Mouse (Mus musculus): ENCODE results near the gene Tek. TPM values are rescaled to one million over a fixed set of nuclear protein-coding genes. Genes with fewer than 3 reads are reported as not detected.
"Not testable (repeated sequence)": the region's sequence is repeated elsewhere in the genome, so short reads cannot be mapped to it uniquely, and the experiment has no call there.

The Tek gene
- total RNA-seq (2021), result 10 to 100 TPM; 41.3 to 62.6 TPM
- long read RNA-seq, experiment 1, full-length matches to known transcripts, result 7 of 15 reads
- long read RNA-seq, experiment 1, partial matches to known transcripts, result 5 of 15 reads
- long read RNA-seq, experiment 1, other reads (novel, unspliced or antisense), result 3 of 15 reads
- long read RNA-seq, experiment 2, full-length matches to known transcripts, result 4 of 4 reads
- long read RNA-seq, experiment 2, partial matches to known transcripts, result 0 of 4 reads
- long read RNA-seq, experiment 2, other reads (novel, unspliced or antisense), result 0 of 4 reads

DNA sequence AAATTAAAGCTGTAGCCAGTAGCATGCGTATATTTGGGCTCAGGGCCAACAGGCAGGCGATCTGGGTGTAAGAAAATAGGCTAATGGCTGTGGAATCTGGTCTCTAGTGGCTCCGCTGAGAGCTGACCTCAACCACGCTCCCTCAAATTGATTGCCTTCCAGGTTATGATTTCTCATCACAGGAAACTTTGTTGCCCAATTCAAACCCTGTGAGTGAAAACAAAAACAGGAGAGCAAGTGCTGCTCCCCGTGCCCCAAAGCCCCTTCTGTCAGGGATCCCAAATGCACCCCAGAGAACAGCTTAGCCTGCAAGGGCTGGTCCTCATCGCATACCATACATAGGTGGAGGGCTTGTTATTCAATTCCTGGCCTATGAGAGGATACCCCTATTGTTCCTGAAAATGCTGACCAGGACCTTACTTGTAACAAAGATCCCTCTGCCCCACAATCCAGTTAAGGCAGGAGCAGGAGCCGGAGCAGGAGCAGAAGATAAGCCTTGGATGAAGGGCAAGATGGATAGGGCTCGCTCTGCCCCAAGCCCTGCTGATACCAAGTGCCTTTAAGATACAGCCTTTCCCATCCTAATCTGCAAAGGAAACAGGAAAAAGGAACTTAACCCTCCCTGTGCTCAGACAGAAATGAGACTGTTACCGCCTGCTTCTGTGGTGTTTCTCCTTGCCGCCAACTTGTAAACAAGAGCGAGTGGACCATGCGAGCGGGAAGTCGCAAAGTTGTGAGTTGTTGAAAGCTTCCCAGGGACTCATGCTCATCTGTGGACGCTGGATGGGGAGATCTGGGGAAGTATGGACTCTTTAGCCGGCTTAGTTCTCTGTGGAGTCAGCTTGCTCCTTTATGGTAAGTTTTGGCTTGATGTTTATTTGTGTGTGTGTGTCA, at the start of gene Tek:
TSS of gene Tek (plus strand) at position 452 of the 894 bp plus-strand sequence.
- DNase-seq, result peak in 1 of 2 experiments; percentile 12

- DNase-seq, result not testable (repeated sequence)
Observed at GRCm38 (mm10) chr4:94689804-94690203, 49.3 kb upstream of the Tek start.

DNA sequence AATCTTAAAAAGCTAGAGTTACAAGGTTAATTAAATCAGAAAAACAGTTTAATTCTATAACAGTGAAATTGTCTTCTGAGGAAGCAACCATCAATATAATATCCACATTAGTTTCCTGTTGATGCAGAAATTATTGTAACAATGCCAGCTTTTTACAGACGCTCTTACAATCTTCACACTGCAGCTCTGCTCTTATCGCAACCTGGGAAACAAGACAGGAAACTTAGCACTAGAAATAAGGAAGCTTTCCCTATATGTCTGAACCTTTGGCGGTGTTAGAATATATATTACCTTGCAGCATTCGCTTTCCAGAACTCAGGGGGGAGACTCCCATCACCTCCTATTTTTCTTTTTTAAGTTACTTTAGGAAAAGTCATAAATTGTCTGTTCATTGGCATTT, 48.0 kb upstream of the Tek start:
- no peak for DNase-seq

- no peak for DNase-seq
Observed at GRCm38 (mm10) chr4:94692175-94692574, 46.9 kb upstream of the Tek start.

- no peak for DNase-seq
Observed at GRCm38 (mm10) chr4:94696368-94696767, 42.7 kb upstream of the Tek start.

GRCm38 (mm10) chr4:94711002-94711401, 28.1 kb upstream of the Tek start:
- no peak for DNase-seq

DNA sequence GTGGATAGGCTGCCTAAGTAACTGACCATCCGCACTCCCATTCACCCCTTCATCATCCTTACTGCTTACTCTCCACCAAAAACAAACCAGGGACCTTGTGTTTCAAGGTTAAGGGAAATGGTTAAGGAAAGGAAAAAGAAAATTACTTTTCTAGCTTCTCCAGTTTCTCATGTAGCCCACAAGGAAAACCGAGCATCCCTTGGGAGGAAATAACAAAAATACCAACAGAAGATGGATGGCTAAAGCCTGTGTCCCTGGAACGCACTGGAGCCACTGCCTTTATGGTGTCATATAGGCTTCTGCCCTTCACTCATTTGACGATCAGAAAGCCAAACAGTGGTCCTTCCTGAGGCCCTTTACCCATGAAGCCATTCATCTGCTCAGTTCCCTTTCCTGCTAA, 27.7 kb upstream of the Tek start:
- DNase-seq, result peak in 1 of 2 experiments; percentile 2

DNA sequence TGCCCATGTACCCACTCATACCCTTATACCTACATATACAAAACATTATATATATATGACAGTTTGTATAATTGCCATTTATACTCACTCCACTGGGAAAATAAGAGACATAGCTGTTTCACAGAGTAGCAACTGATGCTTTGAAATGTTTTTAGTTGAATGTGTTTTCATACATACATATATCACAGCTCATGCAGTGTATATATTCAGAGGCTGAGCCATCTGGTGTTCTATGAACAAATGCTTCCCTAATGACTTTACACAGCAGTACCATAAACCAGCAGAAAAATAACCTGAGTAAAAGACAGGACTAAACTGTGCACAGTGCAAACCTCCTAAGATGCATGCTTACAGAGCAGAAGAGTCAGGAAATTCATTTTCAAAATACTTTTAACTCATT, 25.3 kb upstream of the Tek start:
- DNase-seq, result no peak

DNA sequence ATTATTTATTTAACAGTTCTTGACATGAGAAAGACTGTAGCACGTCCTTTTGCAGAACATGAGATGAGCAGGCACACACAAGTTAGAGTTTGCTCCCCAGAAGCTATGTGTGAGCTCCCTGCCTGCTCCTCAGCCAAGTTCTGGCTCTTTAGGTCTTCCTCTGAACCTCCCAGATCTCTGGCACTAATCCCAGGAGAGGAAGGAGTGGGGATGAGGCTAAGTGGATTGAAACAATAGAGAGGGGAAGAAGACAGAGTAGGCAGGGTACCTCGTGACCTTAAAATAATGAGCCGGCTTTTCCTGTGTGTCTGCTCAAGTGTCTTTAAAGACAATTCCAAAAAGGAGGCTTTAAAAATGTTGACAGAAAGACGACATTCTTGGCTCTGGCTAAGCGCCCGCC, 23.9 kb upstream of the Tek start:
- peak; percentile 3 to 31 for DNase-seq

GRCm38 (mm10) chr4:94725799-94726198, 13.3 kb upstream of the Tek start:
- DNase-seq, result peak in 1 of 2 experiments; percentile 26

DNA sequence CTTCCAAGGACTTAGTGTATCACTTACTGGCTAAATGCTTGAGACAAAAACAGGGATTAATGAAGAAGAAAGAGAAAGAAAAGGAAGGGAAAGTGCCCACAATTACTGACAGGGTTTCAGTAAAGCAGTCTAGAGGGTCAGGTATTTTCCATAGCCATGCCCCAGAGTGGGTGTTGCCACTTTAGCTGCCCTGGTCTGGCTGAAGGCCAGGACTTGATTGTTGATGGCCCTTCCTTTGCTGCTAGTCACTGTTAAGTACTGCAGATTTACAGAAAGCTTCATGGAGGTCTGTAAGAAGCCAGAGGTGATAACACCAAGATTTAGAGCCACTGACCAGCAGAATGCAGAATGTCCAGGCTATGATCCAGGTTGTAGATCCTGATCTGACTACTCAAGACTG, 6.4 kb upstream of the Tek start:
- DNase-seq, result no peak

DNA sequence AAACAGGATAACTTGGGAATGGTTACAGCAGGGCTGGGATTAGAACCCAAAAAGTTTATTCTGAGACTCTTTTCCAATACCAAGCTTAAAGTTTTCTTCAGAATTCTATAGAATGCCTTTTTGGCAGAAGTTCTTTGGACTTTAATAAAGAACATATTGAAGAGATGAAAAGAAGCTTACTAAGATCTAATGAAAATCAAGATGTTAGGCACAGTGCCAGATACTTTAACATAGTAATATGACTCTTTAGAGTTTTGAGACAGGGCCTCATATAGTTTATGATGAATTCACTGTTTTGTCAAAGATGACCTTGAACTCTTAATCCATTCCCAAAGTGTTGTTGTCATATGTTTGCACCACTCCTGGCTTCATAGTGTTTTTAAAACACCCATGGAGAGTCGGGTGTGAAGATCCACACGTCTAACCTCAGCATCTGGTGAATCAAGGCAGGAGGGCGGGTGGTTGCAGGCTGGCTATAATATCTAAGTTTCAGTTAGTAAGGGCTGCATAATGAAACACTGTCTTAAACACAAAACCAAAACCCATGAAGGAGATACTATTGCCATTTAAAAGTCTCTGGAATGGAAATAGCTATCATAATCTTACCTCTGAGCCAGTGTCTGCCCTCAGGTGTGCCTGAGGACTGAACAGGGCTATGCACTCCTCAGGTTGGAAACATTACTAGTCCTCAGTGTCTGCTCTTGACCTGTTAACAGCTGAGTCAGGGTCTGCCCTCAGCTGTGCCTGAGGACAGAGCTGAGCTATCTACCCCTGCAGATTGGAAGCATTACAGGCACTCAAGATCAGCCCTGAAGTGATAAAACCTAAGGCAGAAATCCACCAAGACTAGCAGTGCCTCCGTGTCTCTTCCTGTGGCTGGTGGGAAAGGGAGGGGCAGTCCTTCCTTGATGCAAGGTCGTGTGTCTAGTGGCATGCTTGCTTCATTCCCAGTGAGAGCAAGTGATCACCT, 1.5 kb upstream of the Tek start:
- no peak for DNase-seq

GRCm38 (mm10) chr4:94741824-94742223, 2.7 kb downstream of the Tek start:
- peak in 1 of 2 experiments; percentile 4 for DNase-seq

DNA sequence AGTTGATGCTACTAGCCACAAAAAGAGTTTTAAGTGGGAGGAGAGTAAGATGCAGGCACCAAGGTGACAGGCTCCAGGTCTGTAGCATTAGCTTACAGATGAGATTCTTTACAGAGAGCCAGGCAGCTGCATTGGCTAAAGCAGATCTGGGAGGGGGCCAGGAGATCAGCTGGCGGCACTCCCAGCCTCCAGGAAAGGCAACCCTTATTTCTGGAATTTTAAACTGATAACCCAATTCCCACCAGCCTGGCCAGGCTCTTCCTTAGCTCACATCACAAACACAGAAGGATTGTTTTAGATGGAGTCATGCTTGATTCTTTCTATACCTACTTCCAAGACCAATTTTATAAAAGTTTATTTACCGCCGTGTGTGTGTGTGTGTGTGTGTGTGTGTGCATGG, 6.7 kb downstream of the Tek start:
- DNase-seq, result peak in 1 of 2 experiments; percentile 53

DNA sequence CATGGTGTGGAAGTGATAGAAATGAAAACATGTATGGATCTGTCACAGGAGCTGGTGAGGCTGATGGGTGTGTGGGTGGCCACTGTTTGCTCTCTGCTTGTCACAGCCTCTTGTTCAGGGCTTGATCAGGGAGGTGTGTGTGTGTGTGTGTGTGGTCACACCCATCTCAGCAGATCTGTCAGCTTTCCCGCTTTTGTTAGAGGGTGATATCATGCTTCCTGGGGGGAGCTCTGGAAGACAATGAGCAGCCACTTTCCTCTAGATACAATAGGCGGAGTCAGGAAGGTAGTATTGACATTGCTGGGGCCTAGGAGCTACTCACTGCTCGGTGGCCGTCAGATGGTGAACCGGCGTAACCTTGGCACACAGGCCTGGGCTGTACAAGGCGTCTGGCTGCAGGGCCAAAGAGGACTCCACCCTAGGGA, 7.3 kb downstream of the Tek start:
- DNase-seq, result peak; percentile 46 to 50

DNA sequence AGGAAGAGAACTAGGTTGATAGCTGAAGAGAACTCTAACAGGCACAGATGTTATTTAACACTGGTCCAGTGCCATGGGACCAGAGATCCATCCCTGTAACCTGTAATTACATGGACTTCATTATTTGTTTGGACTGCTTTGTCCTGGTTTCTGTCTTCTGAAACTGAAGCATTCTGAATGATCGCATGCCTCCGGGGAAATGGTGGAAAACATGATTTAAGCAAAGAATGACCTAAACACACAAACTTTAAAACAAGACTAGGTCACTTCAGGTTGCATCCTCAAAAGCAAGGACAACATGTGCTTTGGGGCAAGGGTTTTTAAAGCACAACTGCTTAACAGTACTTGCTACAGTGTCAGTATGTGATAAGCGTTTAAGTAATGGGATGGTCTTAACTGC, 8.2 kb downstream of the Tek start:
- DNase-seq, result no peak

- DNase-seq, result peak; percentile 18 to 47
Observed at GRCm38 (mm10) chr4:94752512-94752911, 13.4 kb downstream of the Tek start.

DNA sequence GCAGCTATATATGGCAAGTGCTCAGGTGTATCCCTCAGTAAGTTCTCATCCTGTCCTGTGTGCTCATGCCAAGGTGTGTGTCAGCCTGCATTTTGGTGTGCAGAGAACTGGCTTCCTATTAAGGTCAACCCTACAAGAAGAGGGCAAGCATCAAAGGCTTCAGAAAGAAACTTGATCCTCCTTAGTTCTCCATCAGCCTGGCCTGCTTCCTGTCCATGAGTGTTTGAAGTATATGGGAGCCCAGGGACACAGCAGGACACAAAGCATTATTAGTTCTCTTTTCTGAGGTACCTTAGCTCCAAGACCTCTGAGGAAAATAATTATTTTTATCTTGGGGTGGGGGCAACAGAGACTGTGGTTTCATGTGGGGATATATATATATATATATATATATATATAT, 26.1 kb downstream of the Tek start:
- no peak for DNase-seq

DNA sequence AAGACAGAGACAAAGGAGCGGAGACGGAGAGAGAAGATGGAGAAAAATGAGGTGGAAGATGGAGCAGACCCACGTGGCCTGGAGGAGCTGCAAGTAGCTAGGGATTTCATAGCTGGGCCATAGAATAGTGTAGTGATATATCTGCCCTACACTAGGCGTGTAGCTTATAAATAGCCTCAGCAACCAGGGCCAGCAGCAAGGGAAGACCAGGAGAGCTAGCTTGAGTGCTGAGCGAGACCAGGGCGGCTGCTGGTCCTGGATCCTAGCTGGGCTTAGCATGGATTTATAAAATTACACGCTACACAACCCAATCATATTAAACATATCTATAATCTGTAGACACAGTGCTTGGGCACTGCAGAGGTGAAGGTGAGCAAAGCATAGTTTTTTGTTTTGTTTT, 27.1 kb downstream of the Tek start:
- no peak for DNase-seq

- DNase-seq, result no peak
Observed at GRCm38 (mm10) chr4:94768624-94769023, 29.5 kb downstream of the Tek start.

- no peak for DNase-seq
Observed at GRCm38 (mm10) chr4:94781043-94781442, 42.0 kb downstream of the Tek start.

- DNase-seq, result no peak
Observed at GRCm38 (mm10) chr4:94785921-94786320, 46.8 kb downstream of the Tek start.
